Mouse (Mus musculus): Measurements from ENCODE around the gene Eid2b.

- TF ChIP-seq CTCF (IDR thresholded peaks at IDR 0.05; ENCODE audit: insufficient read depth, low read depth, low read length) (no peak), POLR2A (IDR thresholded peaks at IDR 0.05; ENCODE audit: insufficient read depth, low read depth, low read length) (no peak)
Measured at GRCm38 (mm10) chr7:28318036-28318435, 40.5 kb downstream of the Eid2b start.
